Mouse (Mus musculus) myocyte (in vitro differentiated cells): Measurements from ENCODE around the gene Bahcc1. TPM values are rescaled to one million over a fixed set of nuclear protein-coding genes. Genes with fewer than 3 reads are reported as not detected.

ENCODE experiments used
- H3K27me3 ChIP-seq: one replicate; pipeline ENCODE4 v1.6.1; 2011; ENCODE audit not compliant: control insufficient read depth, insufficient read depth, insufficient read length
- H3K36me3 ChIP-seq: one replicate; pipeline ENCODE4 v1.6.1; 2011; ENCODE audit not compliant: control insufficient read depth, insufficient read depth
- H3K4me2 ChIP-seq: one replicate; pipeline ENCODE4 v1.6.1; 2011; ENCODE audit warnings: low read depth, control low read depth
- H3K4me3 ChIP-seq: one replicate; pipeline ENCODE4 v1.5.1; 2011; ENCODE audit warnings: mild to moderate bottlenecking, control low read depth, moderate library complexity
- H3K79me2 ChIP-seq: one replicate; pipeline ENCODE4 v1.6.1; 2011; ENCODE audit not compliant: control insufficient read depth, insufficient read depth
- H3ac ChIP-seq: one replicate; pipeline ENCODE4 v1.6.1; 2011; ENCODE audit not compliant: control insufficient read depth, insufficient read length
- CEBPB ChIP-seq: IDR thresholded peaks from 2 replicates; pipeline ENCODE4 v1.6.1; 2011; ENCODE audit warnings: mild to moderate bottlenecking, moderate library complexity; ENCODE audit not compliant: poor library complexity, insufficient read depth, severe bottlenecking
- E2F4 ChIP-seq: IDR thresholded peaks from one replicate; pipeline ENCODE4 v1.6.1; 2011; ENCODE audit warnings: mild to moderate bottlenecking, control low read depth, moderate library complexity; ENCODE audit not compliant: insufficient read depth
- MAX ChIP-seq: IDR thresholded peaks from one replicate; pipeline ENCODE4 v1.6.1; 2011; ENCODE audit warnings: low read depth, mild to moderate bottlenecking, control low read depth
- MYOD1 ChIP-seq, 3 experiments: IDR thresholded peaks; one replicate each; pipeline ENCODE4 v1.6.1; 2011; ENCODE audit warnings: control low read depth in 2 of 3, low read depth in 2 of 3, mild to moderate bottlenecking in 2 of 3, moderate library complexity in 1 of 3; ENCODE audit not compliant: insufficient read length in 2 of 3, control insufficient read depth in 1 of 3
- MYOG ChIP-seq, 3 experiments: IDR thresholded peaks; one replicate each; pipeline ENCODE4 v1.6.1; 2011; ENCODE audit warnings: control low read depth in 2 of 3, low read depth in 2 of 3, mild to moderate bottlenecking in 2 of 3; ENCODE audit not compliant: insufficient read length in 2 of 3, control insufficient read depth in 1 of 3, insufficient read depth in 1 of 3
- POLR2A ChIP-seq: IDR thresholded peaks from one replicate; pipeline ENCODE4 v1.6.1; 2011; ENCODE audit warnings: low read depth, mild to moderate bottlenecking, control low read depth, moderate library complexity; ENCODE audit not compliant: insufficient read length
- POLR2AphosphoS2 ChIP-seq: IDR thresholded peaks from one replicate; pipeline ENCODE4 v1.6.1; 2011; ENCODE audit warnings: low read depth, control low read depth; ENCODE audit not compliant: insufficient read length
- REST ChIP-seq: IDR thresholded peaks from one replicate; pipeline ENCODE4 v1.6.1; 2011; ENCODE audit warnings: mild to moderate bottlenecking, control low read depth, moderate library complexity; ENCODE audit not compliant: insufficient read depth, insufficient read length
- SRF ChIP-seq: IDR thresholded peaks from one replicate; pipeline ENCODE4 v1.6.1; 2011; ENCODE audit warnings: low read depth; ENCODE audit not compliant: control insufficient read depth, insufficient read length
- TCF12 ChIP-seq: IDR thresholded peaks from one replicate; pipeline ENCODE4 v1.6.1; 2011; ENCODE audit warnings: mild to moderate bottlenecking, control low read depth; ENCODE audit not compliant: poor library complexity, insufficient read depth, severe bottlenecking
- TCF3 ChIP-seq: IDR thresholded peaks from one replicate; pipeline ENCODE4 v1.6.1; 2011; ENCODE audit warnings: low read depth, control low read depth; ENCODE audit not compliant: insufficient read length
- USF1 ChIP-seq: IDR thresholded peaks from one replicate; pipeline ENCODE4 v1.6.1; 2011; ENCODE audit warnings: low read depth, mild to moderate bottlenecking, control low read depth, moderate library complexity
- polyA plus RNA-seq: library from polyadenylated mRNA; unstranded; fragments of >200 nt; fragmentation: generic; extraction: Trizol; gene quantifications from one replicate; pipeline ENCODE4 v1.2.1, GENCODE M21; 2012; ENCODE audit warnings: missing spikeins

Bahcc1 gene
- polyA plus RNA-seq, 1 experiment: 6.3 TPM

DNA sequence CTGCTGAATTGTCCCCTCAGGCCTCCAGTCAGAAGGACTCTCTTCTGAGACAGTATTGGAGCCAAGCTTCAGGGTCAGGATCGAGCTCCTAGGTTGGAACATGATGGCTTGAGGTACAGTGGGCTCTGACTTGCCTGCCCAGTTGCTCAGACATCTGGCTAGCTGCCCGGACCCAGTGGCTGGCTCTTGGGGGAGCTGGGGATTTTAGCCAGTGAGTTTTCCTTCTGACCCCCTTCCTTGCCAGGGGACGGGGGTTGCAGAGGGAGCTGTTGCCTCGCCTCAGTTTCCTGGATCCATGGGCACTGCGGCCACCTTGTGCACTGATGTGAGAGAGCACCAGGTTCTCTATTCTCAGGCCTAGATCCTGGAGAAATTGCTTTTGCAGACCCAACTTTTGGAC is 23.4 kb downstream of the Bahcc1 start:
- no peaks in the 10 kb centered on the region for H3K36me3 ChIP-seq
- H3ac ChIP-seq: no peak overlapping the region
- peaks cover 33% of the 10 kb centered on the region for H3K79me2 ChIP-seq
- H3K27me3 ChIP-seq: no peaks in the 10 kb centered on the region
- peak overlapping the region; percentile 75 for H3K4me2 ChIP-seq
- peak overlapping the region; percentile 4 for H3K4me3 ChIP-seq
- TF ChIP-seq MYOG (IDR thresholded peaks at IDR 0.05; ENCODE audit: control insufficient read depth in 1 of 3, insufficient read depth in 1 of 3, insufficient read length in 2 of 3, low read depth in 2 of 3): peak in 1 of 3 experiments; percentile 15
- no peak for TF ChIP-seq CEBPB
- no peak for TF ChIP-seq REST

DNA sequence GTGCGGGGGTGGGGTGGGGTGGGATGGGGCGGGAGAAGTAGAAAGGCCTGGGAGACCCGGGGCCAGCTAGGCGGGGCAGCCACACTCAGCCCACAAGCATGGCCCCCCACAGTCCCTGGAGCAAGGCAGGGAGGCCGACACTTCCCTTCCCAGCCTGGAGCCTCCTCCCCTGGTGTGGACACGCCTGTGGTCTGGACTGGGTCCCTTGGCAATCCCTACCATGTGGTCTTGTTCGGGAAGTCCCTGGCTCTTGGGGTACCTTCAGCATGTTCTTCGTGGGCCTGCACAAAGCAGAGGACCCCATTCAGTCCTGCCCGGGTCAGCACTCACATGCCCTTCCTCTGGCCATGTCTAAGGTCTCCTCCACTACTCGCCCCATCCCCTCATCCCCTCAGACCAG is 23.8 kb downstream of the Bahcc1 start:
- peaks cover 33% of the 10 kb centered on the region for H3K79me2 ChIP-seq
- no peaks in the 10 kb centered on the region for H3K36me3 ChIP-seq
- H3K27me3 ChIP-seq: no peaks in the 10 kb centered on the region
- no peak overlapping the region for H3ac ChIP-seq
- peak overlapping the region; percentile 4 for H3K4me3 ChIP-seq
- TF ChIP-seq TCF3 (no peak), MYOG (IDR thresholded peaks at IDR 0.05; ENCODE audit: control insufficient read depth in 1 of 3, insufficient read depth in 1 of 3, insufficient read length in 2 of 3, low read depth in 2 of 3) (peak in 1 of 3 experiments; percentile 54), MYOD1 (IDR thresholded peaks at IDR 0.05; ENCODE audit: control insufficient read depth in 1 of 3, insufficient read length in 2 of 3, low read depth in 2 of 3) (peak in 1 of 3 experiments; percentile 18)
- peak overlapping the region; percentile 75 for H3K4me2 ChIP-seq

DNA sequence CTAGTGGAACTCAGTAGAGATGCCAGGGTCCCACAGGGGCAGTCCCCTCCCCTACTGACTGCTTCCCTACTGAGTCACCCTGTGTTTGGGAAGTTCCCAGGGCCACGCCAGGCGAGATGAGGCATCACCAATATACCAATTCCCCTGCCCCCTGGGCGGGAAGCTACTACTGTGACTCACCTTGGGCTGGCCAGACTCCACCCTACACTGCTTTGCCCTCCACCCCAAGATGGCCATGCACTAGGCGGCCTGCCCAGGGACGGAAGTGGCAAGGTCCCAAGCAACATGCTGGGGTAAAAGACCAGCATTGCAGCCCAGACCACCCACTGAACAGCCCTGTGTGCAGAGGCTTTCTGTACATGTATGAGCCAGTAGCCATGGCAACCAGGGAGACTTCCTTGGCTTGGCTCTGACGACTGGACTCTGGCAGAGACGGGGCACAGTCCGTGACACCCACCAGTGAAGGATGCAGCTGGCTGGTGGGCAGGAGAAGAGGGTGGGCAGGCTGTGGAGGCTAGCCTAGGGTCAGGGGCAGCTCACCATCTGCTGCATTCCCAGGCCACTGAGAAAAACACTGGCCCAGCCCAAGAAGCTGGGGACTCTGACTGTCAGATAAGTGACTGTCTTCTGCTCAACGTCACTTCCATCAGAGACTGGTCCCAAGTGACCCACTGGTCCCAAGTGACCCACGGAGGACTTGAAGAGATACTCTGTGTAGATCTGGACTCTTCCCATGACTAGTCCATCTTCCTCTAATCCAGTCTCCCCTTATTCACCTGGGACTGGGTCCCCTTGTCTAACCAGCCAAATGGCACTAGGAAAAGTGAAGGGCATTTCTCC is 24.5 kb downstream of the Bahcc1 start:
- no peaks in the 10 kb centered on the region for H3K27me3 ChIP-seq
- peak overlapping the region; percentile 4 for H3K4me3 ChIP-seq
- peak overlapping the region; percentile 65 for H3K4me2 ChIP-seq
- no peak for TF ChIP-seq REST
- TF ChIP-seq E2F4: peak; percentile 30
- TF ChIP-seq MYOD1 (IDR thresholded peaks at IDR 0.05; ENCODE audit: control insufficient read depth in 1 of 3, insufficient read length in 2 of 3, low read depth in 2 of 3): peak in 2 of 3 experiments; percentile 18 to 48
- TF ChIP-seq USF1: no peak
- no peak for TF ChIP-seq TCF12
- no peak overlapping the region for H3ac ChIP-seq
- H3K36me3 ChIP-seq: no peaks in the 10 kb centered on the region
- H3K79me2 ChIP-seq: peaks cover 33% of the 10 kb centered on the region

DNA sequence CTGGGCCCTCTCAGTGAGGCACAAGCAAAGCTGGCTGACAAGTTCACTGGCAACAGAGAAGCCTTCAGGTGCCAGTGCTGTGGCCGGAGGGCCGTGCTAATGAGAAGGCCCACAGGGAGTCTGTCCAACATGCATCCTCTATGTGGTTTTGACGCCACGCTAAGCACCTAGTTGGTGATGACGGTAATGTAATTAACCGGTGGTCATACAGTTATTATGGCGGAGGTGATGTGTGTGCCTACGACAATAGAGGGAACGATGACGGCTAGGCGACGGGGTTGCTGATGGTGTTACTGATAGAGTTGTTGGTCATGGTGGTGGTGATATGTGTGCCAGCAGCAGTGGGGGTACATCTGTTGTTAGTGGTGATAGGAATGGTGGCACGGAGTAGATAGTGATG is 25.2 kb downstream of the Bahcc1 start:
- Histone ChIP-seq H3K79me2 (peaks cover 33% of the 10 kb centered on the region), H3K27me3 (no peaks in the 10 kb centered on the region), H3K4me2 (no peak overlapping the region), H3K36me3 (no peaks in the 10 kb centered on the region), H3ac (no peak overlapping the region), H3K4me3 (no peak overlapping the region)
- TF ChIP-seq MAX (no peak), POLR2A (no peak), TCF3 (no peak), TCF12 (no peak), CEBPB (no peak), SRF (no peak), E2F4 (no peak), REST (no peak), POLR2AphosphoS2 (no peak), MYOD1 (IDR thresholded peaks at IDR 0.05; ENCODE audit: control insufficient read depth in 1 of 3, insufficient read length in 2 of 3, low read depth in 2 of 3) (no peak), USF1 (no peak), MYOG (IDR thresholded peaks at IDR 0.05; ENCODE audit: control insufficient read depth in 1 of 3, insufficient read depth in 1 of 3, insufficient read length in 2 of 3, low read depth in 2 of 3) (no peak)

DNA sequence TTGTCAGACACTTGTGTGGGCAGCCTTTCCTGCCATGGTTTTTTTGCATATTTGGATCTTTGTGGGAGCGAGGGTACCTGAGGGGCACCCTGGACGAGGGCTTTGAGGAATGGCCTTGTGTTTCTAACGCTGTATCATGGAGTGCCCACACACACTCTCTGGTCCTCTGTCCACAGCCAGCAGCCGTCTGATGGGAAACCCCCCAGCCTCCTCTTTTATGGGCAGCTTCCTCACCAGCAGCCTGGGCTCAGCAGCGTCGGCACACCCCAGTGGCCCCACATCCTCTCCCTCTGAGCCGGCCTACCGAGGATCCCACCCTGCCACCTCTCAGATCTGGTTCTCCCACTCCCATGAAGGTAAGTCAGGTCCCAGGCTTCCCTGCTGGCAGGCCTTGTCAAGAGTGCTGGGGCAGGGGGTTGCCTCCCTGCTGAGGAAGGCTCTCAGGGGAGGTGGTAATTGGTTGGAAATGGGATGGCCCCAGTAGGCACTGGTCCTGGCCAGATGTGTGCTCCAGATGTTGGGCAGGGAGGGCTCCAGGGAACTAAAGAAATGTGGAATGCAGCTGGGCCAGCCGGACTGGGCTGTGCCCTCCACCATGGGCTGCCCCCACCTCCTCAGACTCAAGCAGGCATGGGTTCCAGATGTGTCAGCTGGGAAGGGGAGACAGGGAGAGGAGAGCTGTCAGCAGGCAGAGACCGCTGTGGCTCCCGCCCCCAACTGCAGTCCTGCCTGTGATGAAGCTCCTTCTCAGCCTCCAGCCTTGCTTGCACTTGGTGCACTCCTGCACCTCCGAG is 26.3 kb downstream of the Bahcc1 start:
- Histone ChIP-seq H3K79me2 (peaks cover 31% of the 10 kb centered on the region), H3K36me3 (no peaks in the 10 kb centered on the region), H3K4me3 (no peak overlapping the region), H3ac (no peak overlapping the region), H3K27me3 (no peaks in the 10 kb centered on the region), H3K4me2 (no peak overlapping the region)
- TF ChIP-seq TCF3: no peak
